Mouse (Mus musculus): ENCODE data around the gene Tent4a. TPM values are rescaled to one million over a fixed set of nuclear protein-coding genes. Genes with fewer than 3 reads are reported as not detected.

Tent4a gene
- polyA plus RNA-seq, 1 experiment = 7.8 TPM

- no peaks in the 10 kb centered on the region for H3K27me3 ChIP-seq (ENCODE audit: control insufficient read depth, insufficient read depth, low read length)
- peaks cover 29% of the 10 kb centered on the region for H3K36me3 ChIP-seq (ENCODE audit: control insufficient read depth, insufficient read depth, low read length)
- H3K4me3 ChIP-seq (ENCODE audit: extremely low read depth, insufficient read depth, insufficient read length) = no peak overlapping the region
- H3K27ac ChIP-seq (ENCODE audit: insufficient read depth, low read length) = no peak overlapping the region
- 80% methylated on average over 12 of the region's 12 CpGs for WGBS
- DNase-seq (ENCODE audit: low read depth in 1 of 2, low spot score in 2 of 2) = no peak
- TF ChIP-seq CTCF (IDR thresholded peaks at IDR 0.05; ENCODE audit: extremely low read depth, insufficient read depth, insufficient read length, insufficient replicate concordance) (no peak), POLR2A (IDR thresholded peaks at IDR 0.05; ENCODE audit: low read depth, low read length) (no peak)
- H3K4me1 ChIP-seq (ENCODE audit: control insufficient read depth, insufficient read depth, insufficient read length) = no peaks in the 10 kb centered on the region
Observed at GRCm38 (mm10) chr13:69506341-69507086, 27.9 kb downstream of the Tent4a start.

- H3K4me1 ChIP-seq (ENCODE audit: control insufficient read depth, insufficient read depth, insufficient read length) = no peaks in the 10 kb centered on the region
- H3K36me3 ChIP-seq (ENCODE audit: control insufficient read depth, insufficient read depth, low read length) = peaks cover 56% of the 10 kb centered on the region
- 85% methylated on average over 5 of the region's 5 CpGs for WGBS
- no peak overlapping the region for H3K4me3 ChIP-seq (ENCODE audit: extremely low read depth, insufficient read depth, insufficient read length)
- no peaks in the 10 kb centered on the region for H3K27me3 ChIP-seq (ENCODE audit: control insufficient read depth, insufficient read depth, low read length)
- no peak overlapping the region for H3K27ac ChIP-seq (ENCODE audit: insufficient read depth, low read length)
- no peak for TF ChIP-seq POLR2A (IDR thresholded peaks at IDR 0.05; ENCODE audit: low read depth, low read length)
- no peak for TF ChIP-seq CTCF (IDR thresholded peaks at IDR 0.05; ENCODE audit: extremely low read depth, insufficient read depth, insufficient read length, insufficient replicate concordance)
- no peak for DNase-seq (ENCODE audit: low read depth in 1 of 2, low spot score in 2 of 2)
Observed at GRCm38 (mm10) chr13:69502863-69503262, 31.6 kb downstream of the Tent4a start.

GRCm38 (mm10) chr13:69502157-69502750, 32.2 kb downstream of the Tent4a start:
- peaks cover 58% of the 10 kb centered on the region for H3K36me3 ChIP-seq (ENCODE audit: control insufficient read depth, insufficient read depth, low read length)
- H3K4me3 ChIP-seq (ENCODE audit: extremely low read depth, insufficient read depth, insufficient read length) = no peak overlapping the region
- DNase-seq (ENCODE audit: low read depth in 1 of 2, low spot score in 2 of 2) = no peak
- no peak for TF ChIP-seq CTCF (IDR thresholded peaks at IDR 0.05; ENCODE audit: extremely low read depth, insufficient read depth, insufficient read length, insufficient replicate concordance)
- no peak for TF ChIP-seq POLR2A (IDR thresholded peaks at IDR 0.05; ENCODE audit: low read depth, low read length)
- H3K27me3 ChIP-seq (ENCODE audit: control insufficient read depth, insufficient read depth, low read length) = no peaks in the 10 kb centered on the region
- no peak overlapping the region for H3K27ac ChIP-seq (ENCODE audit: insufficient read depth, low read length)
- no peaks in the 10 kb centered on the region for H3K4me1 ChIP-seq (ENCODE audit: control insufficient read depth, insufficient read depth, insufficient read length)
- 90% methylated on average over 14 of the region's 14 CpGs for WGBS

GRCm38 (mm10) chr13:69498276-69498675, 36.1 kb downstream of the Tent4a start:
- peaks cover 42% of the 10 kb centered on the region for H3K36me3 ChIP-seq (ENCODE audit: control insufficient read depth, insufficient read depth, low read length)
- H3K4me3 ChIP-seq (ENCODE audit: extremely low read depth, insufficient read depth, insufficient read length) = no peak overlapping the region
- no peak overlapping the region for H3K27ac ChIP-seq (ENCODE audit: insufficient read depth, low read length)
- no peak for DNase-seq (ENCODE audit: low read depth in 1 of 2, low spot score in 2 of 2)
- H3K27me3 ChIP-seq (ENCODE audit: control insufficient read depth, insufficient read depth, low read length) = no peaks in the 10 kb centered on the region
- H3K4me1 ChIP-seq (ENCODE audit: control insufficient read depth, insufficient read depth, insufficient read length) = no peaks in the 10 kb centered on the region
- TF ChIP-seq CTCF (IDR thresholded peaks at IDR 0.05; ENCODE audit: extremely low read depth, insufficient read depth, insufficient read length, insufficient replicate concordance) (no peak), POLR2A (IDR thresholded peaks at IDR 0.05; ENCODE audit: low read depth, low read length) (no peak)
- 94% methylated on average over 5 of the region's 5 CpGs for WGBS

- TF ChIP-seq CTCF (IDR thresholded peaks at IDR 0.05; ENCODE audit: extremely low read depth, insufficient read depth, insufficient read length, insufficient replicate concordance) = peak; percentile 12; the same call in 1 of the 2 replicates
- no peak for TF ChIP-seq POLR2A (IDR thresholded peaks at IDR 0.05; ENCODE audit: low read depth, low read length)
- WGBS = 31% methylated on average over 7 of the region's 7 CpGs
- Histone ChIP-seq H3K27ac (ENCODE audit: insufficient read depth, low read length) (no peak overlapping the region), H3K36me3 (ENCODE audit: control insufficient read depth, insufficient read depth, low read length) (peaks cover 4% of the 10 kb centered on the region; the same call in 1 of the 2 replicates), H3K4me1 (ENCODE audit: control insufficient read depth, insufficient read depth, insufficient read length) (no peaks in the 10 kb centered on the region), H3K27me3 (ENCODE audit: control insufficient read depth, insufficient read depth, low read length) (no peaks in the 10 kb centered on the region; the same call in 1 of the 2 replicates), H3K4me3 (ENCODE audit: extremely low read depth, insufficient read depth, insufficient read length) (no peak overlapping the region)
- DNase-seq (ENCODE audit: low read depth in 1 of 2, low spot score in 2 of 2) = peak in 1 of 2 experiments; percentile 8
Observed at GRCm38 (mm10) chr13:69492876-69493463, 41.4 kb downstream of the Tent4a start.

- DNase-seq (ENCODE audit: low read depth in 1 of 2, low spot score in 2 of 2) = no peak
- no peak for TF ChIP-seq POLR2A (IDR thresholded peaks at IDR 0.05; ENCODE audit: low read depth, low read length)
- no peak for TF ChIP-seq CTCF (IDR thresholded peaks at IDR 0.05; ENCODE audit: extremely low read depth, insufficient read depth, insufficient read length, insufficient replicate concordance)
- H3K4me1 ChIP-seq (ENCODE audit: control insufficient read depth, insufficient read depth, insufficient read length) = no peaks in the 10 kb centered on the region
- no peak overlapping the region for H3K4me3 ChIP-seq (ENCODE audit: extremely low read depth, insufficient read depth, insufficient read length)
- WGBS = 68% methylated on average over 9 of the region's 9 CpGs
- H3K27me3 ChIP-seq (ENCODE audit: control insufficient read depth, insufficient read depth, low read length) = no peaks in the 10 kb centered on the region; the same call in 1 of the 2 replicates
- H3K27ac ChIP-seq (ENCODE audit: insufficient read depth, low read length) = no peak overlapping the region
- H3K36me3 ChIP-seq (ENCODE audit: control insufficient read depth, insufficient read depth, low read length) = no peaks in the 10 kb centered on the region
Observed at GRCm38 (mm10) chr13:69489777-69490176, 44.6 kb downstream of the Tent4a start.
